Mouse (Mus musculus) small intestine, adult 2 months (tissue): ENCODE measurements at regions not wholly inside any gene's neighbourhood (a gene's known extent, or its start where the extent isn't known, plus 50 kb on each side); places are given as distances from the start of the nearest gene placed in this dataset.

ENCODE experiments used
- CTCF ChIP-seq: fragments of 200-500 bp; IDR thresholded peaks from 2 replicates; pipeline ENCODE4 v1.5.1; 2012; ENCODE audit warnings: low read depth, mild to moderate bottlenecking, control low read depth, inconsistent platforms, low read length, moderate library complexity, mixed read lengths; ENCODE audit not compliant: insufficient replicate concordance, insufficient read length; ENCODE audit errors: extremely low read depth
- POLR2A ChIP-seq: fragments of 200-500 bp; IDR thresholded peaks from 2 replicates; pipeline ENCODE4 v1.6.1; 2012; ENCODE audit warnings: low read depth, mild to moderate bottlenecking, control low read depth, inconsistent platforms, low read length, moderate library complexity

DNA sequence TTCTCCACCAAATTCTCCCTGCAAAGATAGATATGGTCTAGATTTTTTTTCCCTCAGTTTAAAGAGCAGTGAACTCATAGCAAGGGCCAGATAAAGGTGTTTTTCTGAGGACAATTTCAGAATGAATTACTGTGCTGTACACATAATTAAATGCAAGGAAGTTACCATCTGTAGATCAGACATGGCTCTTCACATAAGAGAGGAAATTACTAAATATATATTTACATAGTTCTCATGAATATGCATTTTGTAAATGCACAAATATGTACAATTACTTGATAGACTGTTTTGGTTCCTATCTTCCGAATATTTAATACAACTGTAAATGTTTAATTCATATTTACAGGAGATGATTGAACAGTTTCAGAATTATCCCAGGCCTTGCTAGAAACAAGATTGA is 769.9 kb upstream of the A1bg start:
- TF ChIP-seq POLR2A (no peak), CTCF (no peak)
